Mouse (Mus musculus) inflammation-experienced regulatory T-cells, adult 6 months (primary cell): ENCODE measurements around the gene Cdc42se2. TPM values are rescaled to one million over a fixed set of nuclear protein-coding genes. Genes with fewer than 3 reads are reported as not detected.

Experiments
- ATAC-seq: one replicate; pipeline ENCODE4 v1.8.0; 2017
- polyA plus RNA-seq, 3 experiments: library from polyadenylated mRNA; unstranded; fragments of 100-300 nt; shearing (Covaris generic); gene quantifications; one replicate each; pipeline ENCODE4 v1.2.1; 2017

Gene Cdc42se2
- polyA plus RNA-seq, 3 experiments from 2014 or later = 243 to 360 (median 322) TPM

GRCm38 (mm10) chr11:54754301-54755147 is 33.0 kb downstream of the Cdc42se2 start:
- ATAC-seq = no peak

- ATAC-seq = no peak
Measured at GRCm38 (mm10) chr11:54751502-54751901, 36.0 kb downstream of the Cdc42se2 start.

GRCm38 (mm10) chr11:54748891-54749290 is 38.6 kb downstream of the Cdc42se2 start:
- ATAC-seq = peak; percentile 17

- no peak for ATAC-seq
Measured at GRCm38 (mm10) chr11:54744231-54744630, 43.2 kb downstream of the Cdc42se2 start.

- peak; percentile 60 for ATAC-seq
Measured at GRCm38 (mm10) chr11:54741330-54741729, 46.1 kb downstream of the Cdc42se2 start.

- no peak for ATAC-seq
Measured at GRCm38 (mm10) chr11:54739012-54739750, 48.3 kb downstream of the Cdc42se2 start.

GRCm38 (mm10) chr11:54736903-54737302 is 50.6 kb downstream of the Cdc42se2 start:
- no peak for ATAC-seq

GRCm38 (mm10) chr11:54735114-54735513 is 52.4 kb downstream of the Cdc42se2 start:
- no peak for ATAC-seq

- no peak for ATAC-seq
Measured at GRCm38 (mm10) chr11:54733546-54733945, 53.9 kb downstream of the Cdc42se2 start.

- ATAC-seq = no peak
Measured at GRCm38 (mm10) chr11:54731367-54731766, 56.1 kb downstream of the Cdc42se2 start.

GRCm38 (mm10) chr11:54730931-54731330 is 56.5 kb downstream of the Cdc42se2 start:
- ATAC-seq = no peak

GRCm38 (mm10) chr11:54729311-54729710 is 58.2 kb downstream of the Cdc42se2 start:
- no peak for ATAC-seq

- ATAC-seq = peak; percentile 19
Measured at GRCm38 (mm10) chr11:54728371-54728770, 59.1 kb downstream of the Cdc42se2 start.

- peak; percentile 90 for ATAC-seq
Measured at GRCm38 (mm10) chr11:54727327-54727901, 60.1 kb downstream of the Cdc42se2 start.

GRCm38 (mm10) chr11:54726571-54727062 is 60.9 kb downstream of the Cdc42se2 start:
- ATAC-seq = peak; percentile 25

GRCm38 (mm10) chr11:54724353-54725034 is 63.0 kb downstream of the Cdc42se2 start:
- no peak for ATAC-seq

- ATAC-seq = no peak
Measured at GRCm38 (mm10) chr11:54722057-54722456, 65.4 kb downstream of the Cdc42se2 start.

- ATAC-seq = no peak
Measured at GRCm38 (mm10) chr11:54718601-54719000, 68.9 kb downstream of the Cdc42se2 start.

GRCm38 (mm10) chr11:54717893-54718292 is 69.6 kb downstream of the Cdc42se2 start:
- ATAC-seq = no peak

- no peak for ATAC-seq
Measured at GRCm38 (mm10) chr11:54712849-54713248, 74.6 kb downstream of the Cdc42se2 start.

GRCm38 (mm10) chr11:54710512-54711293 is 76.8 kb downstream of the Cdc42se2 start:
- no peak for ATAC-seq

- no peak for ATAC-seq
Measured at GRCm38 (mm10) chr11:54709645-54710044, 77.8 kb downstream of the Cdc42se2 start.
